Mouse (Mus musculus): ENCODE measurements at regions not wholly inside any gene's neighbourhood (a gene's known extent, or its start where the extent isn't known, plus 50 kb on each side); places are given as distances from the start of the nearest gene placed in this dataset.

GRCm38 (mm10) chr7:70524744-70525143, 158.2 kb upstream of the Nr2f2 start:
- Histone ChIP-seq H3K9me3 (replicated peaks; ENCODE audit: control insufficient read depth, insufficient read depth, low read length, poor library complexity, severe bottlenecking) (no peaks in the 10 kb centered on the region), H3K4me3 (ENCODE audit: low read depth, low read length) (no peak overlapping the region), H3K27me3 (ENCODE audit: control insufficient read depth, insufficient read depth, low read length, poor library complexity, severe bottlenecking) (no peaks in the 10 kb centered on the region; the same call in 1 of the 2 replicates), H3K36me3 (ENCODE audit: control insufficient read depth, insufficient read depth, low read length, poor library complexity, severe bottlenecking) (no peaks in the 10 kb centered on the region), H3K9ac (ENCODE audit: low read depth, poor library complexity, severe bottlenecking) (no peak overlapping the region), H3K27ac (ENCODE audit: insufficient read depth, low read length) (no peak overlapping the region), H3K4me1 (ENCODE audit: control insufficient read depth, insufficient read depth, low read length) (no peaks in the 10 kb centered on the region)
- TF ChIP-seq EP300 (IDR thresholded peaks at IDR 0.05; ENCODE audit: insufficient read depth, low read depth, low read length): no peak
- no peak for TF ChIP-seq POLR2A (IDR thresholded peaks at IDR 0.05; ENCODE audit: insufficient read depth, low read length)
- no peak for TF ChIP-seq CTCF (IDR thresholded peaks at IDR 0.05; ENCODE audit: low read depth, low read length)

GRCm38 (mm10) chr7:70524251-70524650, 157.7 kb upstream of the Nr2f2 start:
- H3K27me3 ChIP-seq (ENCODE audit: control insufficient read depth, insufficient read depth, low read length, poor library complexity, severe bottlenecking): no peaks in the 10 kb centered on the region; the same call in 1 of the 2 replicates
- H3K27ac ChIP-seq (ENCODE audit: insufficient read depth, low read length): no peak overlapping the region
- TF ChIP-seq CTCF (IDR thresholded peaks at IDR 0.05; ENCODE audit: low read depth, low read length): no peak
- TF ChIP-seq POLR2A (IDR thresholded peaks at IDR 0.05; ENCODE audit: insufficient read depth, low read length): no peak
- no peak for TF ChIP-seq EP300 (IDR thresholded peaks at IDR 0.05; ENCODE audit: insufficient read depth, low read depth, low read length)
- H3K9me3 ChIP-seq (replicated peaks; ENCODE audit: control insufficient read depth, insufficient read depth, low read length, poor library complexity, severe bottlenecking): no peaks in the 10 kb centered on the region
- no peak overlapping the region for H3K4me3 ChIP-seq (ENCODE audit: low read depth, low read length)
- H3K36me3 ChIP-seq (ENCODE audit: control insufficient read depth, insufficient read depth, low read length, poor library complexity, severe bottlenecking): no peaks in the 10 kb centered on the region
- H3K9ac ChIP-seq (ENCODE audit: low read depth, poor library complexity, severe bottlenecking): no peak overlapping the region
- no peaks in the 10 kb centered on the region for H3K4me1 ChIP-seq (ENCODE audit: control insufficient read depth, insufficient read depth, low read length)

- H3K27ac ChIP-seq (ENCODE audit: insufficient read depth, low read length): no peak overlapping the region
These were observed 150.2 kb upstream of the Nr2f2 start for GRCm38 (mm10) chr7:70516741-70517140.

GRCm38 (mm10) chr7:70515341-70515851, 148.9 kb upstream of the Nr2f2 start:
- no peaks in the 10 kb centered on the region for H3K9me3 ChIP-seq (replicated peaks; ENCODE audit: control insufficient read depth, insufficient read depth, low read length, poor library complexity, severe bottlenecking)
- no peaks in the 10 kb centered on the region for H3K4me1 ChIP-seq (ENCODE audit: control insufficient read depth, insufficient read depth, low read length)
- H3K27ac ChIP-seq (ENCODE audit: insufficient read depth, low read length): no peak overlapping the region
- H3K4me3 ChIP-seq (ENCODE audit: low read depth, low read length): no peak overlapping the region
- H3K27me3 ChIP-seq (ENCODE audit: control insufficient read depth, insufficient read depth, low read length, poor library complexity, severe bottlenecking): no peaks in the 10 kb centered on the region
- no peak overlapping the region for H3K9ac ChIP-seq (ENCODE audit: low read depth, poor library complexity, severe bottlenecking)
- TF ChIP-seq POLR2A (IDR thresholded peaks at IDR 0.05; ENCODE audit: insufficient read depth, low read length): no peak
- no peak for TF ChIP-seq CTCF (IDR thresholded peaks at IDR 0.05; ENCODE audit: low read depth, low read length)
- no peak for TF ChIP-seq EP300 (IDR thresholded peaks at IDR 0.05; ENCODE audit: insufficient read depth, low read depth, low read length)
- H3K36me3 ChIP-seq (ENCODE audit: control insufficient read depth, insufficient read depth, low read length, poor library complexity, severe bottlenecking): no peaks in the 10 kb centered on the region

More at GRCm38 (mm10) chr7:70516741-70517140, 150.2 kb upstream of the Nr2f2 start:
- Histone ChIP-seq H3K4me3 (ENCODE audit: low read depth, low read length) (no peak overlapping the region), H3K27me3 (ENCODE audit: control insufficient read depth, insufficient read depth, low read length, poor library complexity, severe bottlenecking) (no peaks in the 10 kb centered on the region), H3K9ac (ENCODE audit: low read depth, poor library complexity, severe bottlenecking) (no peak overlapping the region), H3K36me3 (ENCODE audit: control insufficient read depth, insufficient read depth, low read length, poor library complexity, severe bottlenecking) (no peaks in the 10 kb centered on the region), H3K9me3 (replicated peaks; ENCODE audit: control insufficient read depth, insufficient read depth, low read length, poor library complexity, severe bottlenecking) (no peaks in the 10 kb centered on the region), H3K4me1 (ENCODE audit: control insufficient read depth, insufficient read depth, low read length) (no peaks in the 10 kb centered on the region)
- TF ChIP-seq POLR2A (IDR thresholded peaks at IDR 0.05; ENCODE audit: insufficient read depth, low read length) (no peak), EP300 (IDR thresholded peaks at IDR 0.05; ENCODE audit: insufficient read depth, low read depth, low read length) (no peak), CTCF (IDR thresholded peaks at IDR 0.05; ENCODE audit: low read depth, low read length) (no peak)

GRCm38 (mm10) chr7:70514666-70515065, 148.1 kb upstream of the Nr2f2 start:
- TF ChIP-seq CTCF (IDR thresholded peaks at IDR 0.05; ENCODE audit: low read depth, low read length) (no peak), EP300 (IDR thresholded peaks at IDR 0.05; ENCODE audit: insufficient read depth, low read depth, low read length) (no peak), POLR2A (IDR thresholded peaks at IDR 0.05; ENCODE audit: insufficient read depth, low read length) (no peak)
- no peaks in the 10 kb centered on the region for H3K36me3 ChIP-seq (ENCODE audit: control insufficient read depth, insufficient read depth, low read length, poor library complexity, severe bottlenecking)
- no peaks in the 10 kb centered on the region for H3K27me3 ChIP-seq (ENCODE audit: control insufficient read depth, insufficient read depth, low read length, poor library complexity, severe bottlenecking)
- H3K27ac ChIP-seq (ENCODE audit: insufficient read depth, low read length): no peak overlapping the region
- no peaks in the 10 kb centered on the region for H3K4me1 ChIP-seq (ENCODE audit: control insufficient read depth, insufficient read depth, low read length)
- H3K9me3 ChIP-seq (replicated peaks; ENCODE audit: control insufficient read depth, insufficient read depth, low read length, poor library complexity, severe bottlenecking): no peaks in the 10 kb centered on the region
- H3K9ac ChIP-seq (ENCODE audit: low read depth, poor library complexity, severe bottlenecking): no peak overlapping the region
- H3K4me3 ChIP-seq (ENCODE audit: low read depth, low read length): no peak overlapping the region

GRCm38 (mm10) chr7:70512354-70512753, 145.8 kb upstream of the Nr2f2 start:
- Histone ChIP-seq H3K4me3 (ENCODE audit: low read depth, low read length) (no peak overlapping the region), H3K9me3 (replicated peaks; ENCODE audit: control insufficient read depth, insufficient read depth, low read length, poor library complexity, severe bottlenecking) (no peaks in the 10 kb centered on the region), H3K27me3 (ENCODE audit: control insufficient read depth, insufficient read depth, low read length, poor library complexity, severe bottlenecking) (no peaks in the 10 kb centered on the region), H3K27ac (ENCODE audit: insufficient read depth, low read length) (no peak overlapping the region), H3K9ac (ENCODE audit: low read depth, poor library complexity, severe bottlenecking) (no peak overlapping the region), H3K4me1 (ENCODE audit: control insufficient read depth, insufficient read depth, low read length) (no peaks in the 10 kb centered on the region), H3K36me3 (ENCODE audit: control insufficient read depth, insufficient read depth, low read length, poor library complexity, severe bottlenecking) (no peaks in the 10 kb centered on the region)
- no peak for TF ChIP-seq POLR2A (IDR thresholded peaks at IDR 0.05; ENCODE audit: insufficient read depth, low read length)
- no peak for TF ChIP-seq EP300 (IDR thresholded peaks at IDR 0.05; ENCODE audit: insufficient read depth, low read depth, low read length)
- TF ChIP-seq CTCF (IDR thresholded peaks at IDR 0.05; ENCODE audit: low read depth, low read length): no peak

Data from ES-Bruce4 (cell line).